Mouse (Mus musculus) forebrain, embryonic 13.5 days (tissue): ENCODE measurements around the gene Tescl. TPM values are rescaled to one million over a fixed set of nuclear protein-coding genes. Genes with fewer than 3 reads are reported as not detected.

Experiments used
- ATAC-seq: fragments of 200-750 bp; cut with Nextera tagmentation; 2 replicates; pipeline ENCODE4 v1.8.0; 2017
- H3K27ac ChIP-seq: fragments of 300-500 bp; sonication (generic); 2 replicates; pipeline ENCODE4 v1.5.1; 2015; ENCODE audit warnings: inconsistent platforms, mild to moderate bottlenecking, moderate library complexity
- H3K27me3 ChIP-seq: fragments of 300-500 bp; sonication (generic); 2 replicates; pipeline ENCODE4 v1.6.1; 2015; ENCODE audit warnings: mild to moderate bottlenecking, inconsistent platforms
- H3K36me3 ChIP-seq: fragments of 300-500 bp; sonication (generic); 2 replicates; pipeline ENCODE4 v1.6.1; 2015; ENCODE audit warnings: mild to moderate bottlenecking, inconsistent platforms; ENCODE audit not compliant: poor library complexity, severe bottlenecking
- H3K4me1 ChIP-seq: fragments of 300-500 bp; sonication (generic); 2 replicates; pipeline ENCODE4 v1.6.1; 2015; ENCODE audit warnings: inconsistent platforms
- H3K4me2 ChIP-seq: fragments of 300-500 bp; sonication (generic); 2 replicates; pipeline ENCODE4 v1.6.1; 2015; ENCODE audit warnings: inconsistent platforms, mild to moderate bottlenecking, moderate library complexity
- H3K4me3 ChIP-seq: fragments of 300-500 bp; sonication (generic); 2 replicates; pipeline ENCODE4 v1.5.1; 2015; ENCODE audit warnings: mild to moderate bottlenecking, inconsistent platforms
- H3K9ac ChIP-seq: fragments of 300-500 bp; sonication (generic); 2 replicates; pipeline ENCODE4 v1.6.1; 2015; ENCODE audit warnings: mild to moderate bottlenecking, inconsistent platforms
- H3K9me3 ChIP-seq: fragments of 300-500 bp; sonication (generic); replicated peaks from 2 replicates; pipeline ENCODE4 v1.6.1; 2016; ENCODE audit warnings: inconsistent platforms
- WGBS: fragments of 180-500 bp; shearing (Covaris S2); methylation state at CpG from one replicate; pipeline ENCODE4 v1.1.7; 2015; 5-methylcytosine and 5-hydroxymethylcytosine counted together
- polyA plus RNA-seq: library from polyadenylated mRNA; unstranded; fragments of >200 nt; fragmentation: Nextera tagmentation; extraction: Ambion mirVana; gene quantifications from 2 replicates; pipeline ENCODE4 v1.2.1, GENCODE M21; 2015

Tescl gene
- polyA plus RNA-seq, 1 experiment from 2014 or later = not detected

GRCm38 (mm10) chr7:24325197-24325596 is 8.5 kb downstream of the Tescl start:
- no peak for ATAC-seq
- Histone ChIP-seq H3K9ac (0 out of 2 replicates have a peak overlapping the region, but pooled peaks have one; percentile 55), H3K36me3 (no peaks in the 10 kb centered on the region), H3K27ac (peak overlapping the region; percentile 40; the same call in 1 of the 2 replicates), H3K27me3 (no peaks in the 10 kb centered on the region), H3K4me1 (peaks cover 15% of the 10 kb centered on the region), H3K4me3 (no peak overlapping the region), H3K4me2 (peak overlapping the region; percentile 62), H3K9me3 (peaks cover 11% of the 10 kb centered on the region)
- 67% methylated on average over 6 of the region's 6 CpGs for WGBS

GRCm38 (mm10) chr7:24322593-24322992 is 11.1 kb downstream of the Tescl start:
- Histone ChIP-seq H3K4me2 (no peak overlapping the region), H3K4me3 (no peak overlapping the region), H3K27me3 (peaks cover 10% of the 10 kb centered on the region), H3K27ac (no peak overlapping the region), H3K9me3 (peaks cover 11% of the 10 kb centered on the region), H3K36me3 (no peaks in the 10 kb centered on the region), H3K9ac (no peak overlapping the region), H3K4me1 (peaks cover 15% of the 10 kb centered on the region)
- no peak for ATAC-seq
- 80% methylated on average over 4 of the region's 4 CpGs for WGBS

GRCm38 (mm10) chr7:24318942-24319341 is 14.8 kb downstream of the Tescl start:
- H3K9ac ChIP-seq = no peak overlapping the region
- ATAC-seq = no peak
- H3K27ac ChIP-seq = no peak overlapping the region
- H3K36me3 ChIP-seq = no peaks in the 10 kb centered on the region
- no peak overlapping the region for H3K4me2 ChIP-seq
- H3K4me3 ChIP-seq = no peak overlapping the region
- peaks cover 12% of the 10 kb centered on the region for H3K4me1 ChIP-seq
- H3K9me3 ChIP-seq = peaks cover 3% of the 10 kb centered on the region
- peaks cover 10% of the 10 kb centered on the region for H3K27me3 ChIP-seq
- WGBS = 81% methylated on average over 6 of the region's 6 CpGs

GRCm38 (mm10) chr7:24316567-24317092 is 17.1 kb downstream of the Tescl start, which contains the start of gene Zfp94:
Gene Zfp94, minus strand, starts transcription at chr7:24316666.
- peak within 1 kb of the TSS; percentile 84 for H3K9ac ChIP-seq
- H3K27ac ChIP-seq = peak within 1 kb of the TSS; percentile 72
- under 1% methylated on average over 33 of the region's 33 CpGs for WGBS
- H3K4me2 ChIP-seq = peak within 1 kb of the TSS; percentile 86
- peak; percentile 97 for ATAC-seq
- H3K9me3 ChIP-seq = no peaks in the 10 kb centered on the region
- H3K4me3 ChIP-seq = peak within 1 kb of the TSS; percentile 64
- H3K36me3 ChIP-seq = peaks cover 7% of the 10 kb centered on the region
- H3K4me1 ChIP-seq = peaks cover 12% of the 10 kb centered on the region
- peaks cover 10% of the 10 kb centered on the region for H3K27me3 ChIP-seq

GRCm38 (mm10) chr7:24315726-24316566 is 17.8 kb downstream of the Tescl start:
- Histone ChIP-seq H3K9me3 (no peaks in the 10 kb centered on the region), H3K9ac (peak overlapping the region; percentile 84), H3K36me3 (peaks cover 14% of the 10 kb centered on the region), H3K4me1 (peaks cover 12% of the 10 kb centered on the region), H3K27me3 (peaks cover 10% of the 10 kb centered on the region), H3K4me3 (peak overlapping the region; percentile 64), H3K27ac (peak overlapping the region; percentile 72), H3K4me2 (peak overlapping the region; percentile 86)
- WGBS = 34% methylated on average over 29 of the region's 29 CpGs
- ATAC-seq = no peak; the same call in 1 of the 2 replicates

- ATAC-seq = peak; percentile 75
- Histone ChIP-seq H3K4me2 (peak within 1 kb of the TSS; percentile 88), H3K4me1 (peaks cover 22% of the 10 kb centered on the region), H3K9ac (peak within 1 kb of the TSS; percentile 86), H3K36me3 (peaks cover 51% of the 10 kb centered on the region), H3K27me3 (no peaks in the 10 kb centered on the region), H3K9me3 (no peaks in the 10 kb centered on the region), H3K27ac (peak within 1 kb of the TSS; percentile 93), H3K4me3 (peak within 1 kb of the TSS; percentile 69)
- WGBS = 1% methylated on average over 13 of the region's 13 CpGs
Measured at GRCm38 (mm10) chr7:24300771-24301282, 32.9 kb downstream of the Tescl start, which contains the start of gene Zfp61. Gene Zfp61, minus strand, starts transcription at chr7:24301232.

GRCm38 (mm10) chr7:24299823-24300481 is 33.8 kb downstream of the Tescl start:
- Histone ChIP-seq H3K9me3 (no peaks in the 10 kb centered on the region), H3K27me3 (no peaks in the 10 kb centered on the region), H3K4me1 (peaks cover 22% of the 10 kb centered on the region), H3K36me3 (peaks cover 56% of the 10 kb centered on the region), H3K4me2 (peak overlapping the region; percentile 88), H3K4me3 (peak overlapping the region; percentile 69), H3K27ac (peak overlapping the region; percentile 93), H3K9ac (peak overlapping the region; percentile 86)
- under 1% methylated on average over 18 of the region's 18 CpGs for WGBS
- peak; percentile 57 for ATAC-seq

GRCm38 (mm10) chr7:24298973-24299708 is 34.6 kb downstream of the Tescl start:
- ATAC-seq = peak; percentile 94
- Histone ChIP-seq H3K27me3 (no peaks in the 10 kb centered on the region), H3K27ac (peak overlapping the region; percentile 93), H3K4me2 (peak overlapping the region; percentile 88), H3K9ac (peak overlapping the region; percentile 86), H3K4me3 (peak overlapping the region; percentile 69), H3K4me1 (peaks cover 22% of the 10 kb centered on the region), H3K9me3 (no peaks in the 10 kb centered on the region), H3K36me3 (peaks cover 58% of the 10 kb centered on the region)
- WGBS = under 1% methylated on average over 40 of the region's 47 CpGs

- H3K36me3 ChIP-seq = peaks cover 59% of the 10 kb centered on the region
- no peaks in the 10 kb centered on the region for H3K9me3 ChIP-seq
- peak overlapping the region; percentile 93 for H3K27ac ChIP-seq
- peak overlapping the region; percentile 86 for H3K9ac ChIP-seq
- no peaks in the 10 kb centered on the region for H3K27me3 ChIP-seq
- H3K4me1 ChIP-seq = peaks cover 22% of the 10 kb centered on the region
- peak overlapping the region; percentile 88 for H3K4me2 ChIP-seq
- peak; percentile 10; the same call in 1 of the 2 replicates for ATAC-seq
- H3K4me3 ChIP-seq = peak overlapping the region; percentile 69
- 3% methylated on average over 12 of the region's 12 CpGs for WGBS
Measured at GRCm38 (mm10) chr7:24298635-24298972, 35.1 kb downstream of the Tescl start.

- no peaks in the 10 kb centered on the region for H3K9me3 ChIP-seq
- H3K27ac ChIP-seq = no peak overlapping the region
- WGBS = 93% methylated on average over 15 of the region's 15 CpGs
- H3K4me1 ChIP-seq = peaks cover 22% of the 10 kb centered on the region
- no peak for ATAC-seq
- H3K9ac ChIP-seq = no peak overlapping the region
- no peaks in the 10 kb centered on the region for H3K27me3 ChIP-seq
- peak overlapping the region; percentile 69 for H3K4me3 ChIP-seq
- peaks cover 59% of the 10 kb centered on the region for H3K36me3 ChIP-seq
- H3K4me2 ChIP-seq = peak overlapping the region; percentile 88
Measured at GRCm38 (mm10) chr7:24297361-24298095, 36.2 kb downstream of the Tescl start.

- Histone ChIP-seq H3K9ac (no peak overlapping the region), H3K4me2 (no peak overlapping the region), H3K9me3 (no peaks in the 10 kb centered on the region), H3K4me3 (no peak overlapping the region), H3K27me3 (no peaks in the 10 kb centered on the region), H3K4me1 (peaks cover 22% of the 10 kb centered on the region), H3K27ac (no peak overlapping the region), H3K36me3 (peaks cover 60% of the 10 kb centered on the region)
- no peak for ATAC-seq
- WGBS = 94% methylated on average over 7 of the region's 7 CpGs
Measured at GRCm38 (mm10) chr7:24296386-24296785, 37.4 kb downstream of the Tescl start.
